Mouse (Mus musculus): ENCODE data around the gene Kif1b.
"Not testable (repeated sequence)": the region's sequence is repeated elsewhere in the genome, so short reads cannot be mapped to it uniquely, and the experiment has no call there.

Gene Kif1b

GRCm38 (mm10) chr4:149219401-149220041, 88.0 kb downstream of the Kif1b start:
- no peak for DNase-seq

GRCm38 (mm10) chr4:149218476-149218875, 89.0 kb downstream of the Kif1b start:
- no peak for DNase-seq

- no peak for DNase-seq
Observed at GRCm38 (mm10) chr4:149215982-149216381, 91.5 kb downstream of the Kif1b start.

GRCm38 (mm10) chr4:149215397-149215796, 92.1 kb downstream of the Kif1b start:
- no peak for DNase-seq

- DNase-seq, result not testable (repeated sequence)
Observed at GRCm38 (mm10) chr4:149214468-149214867, 93.0 kb downstream of the Kif1b start.

- no peak for DNase-seq
Observed at GRCm38 (mm10) chr4:149213466-149213865, 94.0 kb downstream of the Kif1b start.

- peak in 1 of 2 experiments; percentile 17 for DNase-seq
Observed at GRCm38 (mm10) chr4:149211441-149211840, 96.1 kb downstream of the Kif1b start.

GRCm38 (mm10) chr4:149202467-149202866, 105.0 kb downstream of the Kif1b start:
- no peak for DNase-seq

GRCm38 (mm10) chr4:149201110-149201509, 106.4 kb downstream of the Kif1b start:
- DNase-seq, result no peak

- no peak for DNase-seq
Observed at GRCm38 (mm10) chr4:149197180-149197579, 110.3 kb downstream of the Kif1b start.

- DNase-seq, result no peak
Observed at GRCm38 (mm10) chr4:149191103-149191502, 116.4 kb downstream of the Kif1b start.

GRCm38 (mm10) chr4:149188563-149188962, 118.9 kb downstream of the Kif1b start:
- DNase-seq, result no peak

- DNase-seq, result peak; percentile 18 to 19
Observed at GRCm38 (mm10) chr4:149182755-149183154, 124.7 kb downstream of the Kif1b start.

- DNase-seq, result no peak
Observed at GRCm38 (mm10) chr4:149182192-149182591, 125.3 kb downstream of the Kif1b start.

- DNase-seq, result no peak
Observed at GRCm38 (mm10) chr4:149179573-149179972, 127.9 kb downstream of the Kif1b start.

- DNase-seq, result no peak
Observed at GRCm38 (mm10) chr4:149179160-149179559, 128.3 kb downstream of the Kif1b start.

- no peak for DNase-seq
Observed at GRCm38 (mm10) chr4:149178328-149178727, 129.2 kb downstream of the Kif1b start.

- no peak for DNase-seq
Observed at GRCm38 (mm10) chr4:149177046-149177445, 130.4 kb downstream of the Kif1b start.

- no peak for DNase-seq
Observed at GRCm38 (mm10) chr4:149176645-149177044, 130.8 kb downstream of the Kif1b start.

GRCm38 (mm10) chr4:149173661-149174060, 133.8 kb downstream of the Kif1b start:
- DNase-seq, result no peak

- DNase-seq, result no peak
Observed at GRCm38 (mm10) chr4:149172666-149173065, 134.8 kb downstream of the Kif1b start.

- DNase-seq, result no peak
Observed at GRCm38 (mm10) chr4:149172083-149172482, 135.4 kb downstream of the Kif1b start.

GRCm38 (mm10) chr4:149171581-149171981, 135.9 kb downstream of the Kif1b start:
- no peak for DNase-seq

GRCm38 (mm10) chr4:149170394-149170931, 137.0 kb downstream of the Kif1b start:
- DNase-seq, result no peak

GRCm38 (mm10) chr4:149169926-149170325, 137.6 kb downstream of the Kif1b start:
- DNase-seq, result not testable (repeated sequence)
